Mouse (Mus musculus) limb, embryonic 14.5 days (tissue): ENCODE measurements at regions not wholly inside any gene's neighbourhood (a gene's known extent, or its start where the extent isn't known, plus 50 kb on each side); places are given as distances from the start of the nearest gene placed in this dataset.

Experiments used
- ATAC-seq: fragments of 200-750 bp; cut with Nextera tagmentation; 2 replicates; pipeline ENCODE4 v1.8.0; 2017; ENCODE audit warnings: low read depth, moderate number of reproducible peaks, moderate TSS enrichment; ENCODE audit not compliant: low FRiP score
- DNase-seq: peaks from one replicate; pipeline ENCODE4 v3.0.0-alpha.2; 2015; ENCODE audit warnings: low spot score
- H3K27ac ChIP-seq: fragments of 300-500 bp; sonication (generic); replicated peaks from 2 replicates; pipeline ENCODE4 v1.5.1; 2014; ENCODE audit warnings: low read depth, mild to moderate bottlenecking, low read length, moderate library complexity, mixed read lengths
- H3K27me3 ChIP-seq: fragments of 300-500 bp; sonication (generic); 2 replicates; pipeline ENCODE4 v1.6.1; 2014; ENCODE audit warnings: low read length, mixed read lengths; ENCODE audit not compliant: control insufficient read depth, insufficient read depth
- H3K36me3 ChIP-seq: fragments of 300-500 bp; sonication (generic); 2 replicates; pipeline ENCODE4 v1.6.1; 2014; ENCODE audit warnings: mild to moderate bottlenecking, low read length, moderate library complexity, mixed read lengths; ENCODE audit not compliant: control insufficient read depth, insufficient read depth
- H3K4me1 ChIP-seq: fragments of 300-500 bp; sonication (generic); 2 replicates; pipeline ENCODE4 v1.6.1; 2014; ENCODE audit warnings: antibody characterized with exemption, low read length, mixed read lengths; ENCODE audit not compliant: control insufficient read depth, insufficient read depth
- H3K4me2 ChIP-seq: fragments of 300-500 bp; sonication (generic); replicated peaks from 2 replicates; pipeline ENCODE4 v1.6.1; 2014; ENCODE audit warnings: low read depth, mild to moderate bottlenecking, low read length, moderate library complexity; ENCODE audit not compliant: severe bottlenecking
- H3K4me3 ChIP-seq: fragments of 300-500 bp; sonication (generic); replicated peaks from 2 replicates; pipeline ENCODE4 v1.5.1; 2014; ENCODE audit warnings: low read length
- H3K9ac ChIP-seq: fragments of 300-500 bp; sonication (generic); 2 replicates; pipeline ENCODE4 v1.6.1; 2014; ENCODE audit warnings: mild to moderate bottlenecking, low read depth, low read length, moderate library complexity; ENCODE audit not compliant: severe bottlenecking
- H3K9me3 ChIP-seq: fragments of 300-500 bp; sonication (generic); 2 replicates; pipeline ENCODE4 v1.6.1; 2016; ENCODE audit warnings: low read length; ENCODE audit not compliant: control insufficient read depth
- POLR2A ChIP-seq: fragments of 200-500 bp; IDR thresholded peaks from 2 replicates; pipeline ENCODE4 v1.8.0; 2012; ENCODE audit warnings: inconsistent platforms, mild to moderate bottlenecking, moderate library complexity, borderline replicate concordance; ENCODE audit not compliant: insufficient read depth, insufficient read length; ENCODE audit errors: extremely low read depth
- WGBS: fragments of 180-500 bp; shearing (Covaris S2); extraction: QIAGEN DNeasy Blood & Tissue Kit; methylation state at CpG from one replicate; pipeline ENCODE4 v1.1.7; 2014; 5-methylcytosine and 5-hydroxymethylcytosine counted together

- no peak overlapping the region for H3K4me3 ChIP-seq
- H3K27ac ChIP-seq: no peak overlapping the region
- no peak overlapping the region for H3K4me2 ChIP-seq
- 65% methylated on average over 2 of the region's 2 CpGs for WGBS
- no peaks in the 10 kb centered on the region for H3K36me3 ChIP-seq
- no peaks in the 10 kb centered on the region for H3K9me3 ChIP-seq
- peaks cover 12% of the 10 kb centered on the region for H3K4me1 ChIP-seq
- no peaks in the 10 kb centered on the region for H3K27me3 ChIP-seq
- TF ChIP-seq POLR2A: no peak
- no peak overlapping the region for H3K9ac ChIP-seq
- no peak for DNase-seq
- no peak for ATAC-seq
Observed at GRCm38 (mm10) chr10:51154743-51155142, 260.2 kb downstream of the Sim1 start.

GRCm38 (mm10) chr10:51173619-51174018 lies 279.1 kb downstream of the Sim1 start:
- Histone ChIP-seq H3K4me2 (no peak overlapping the region), H3K27ac (no peak overlapping the region), H3K4me3 (no peak overlapping the region), H3K9ac (no peak overlapping the region), H3K27me3 (no peaks in the 10 kb centered on the region), H3K9me3 (no peaks in the 10 kb centered on the region), H3K4me1 (no peaks in the 10 kb centered on the region), H3K36me3 (no peaks in the 10 kb centered on the region)
- no peak for TF ChIP-seq POLR2A
- whole genome bisulfite sequencing: 70% methylated on average over 3 of the region's 3 CpGs
- DNase-seq: no peak
- no peak for ATAC-seq

- DNase-seq: peak; percentile 57
Observed at GRCm38 (mm10) chr10:51175993-51176577, 281.5 kb downstream of the Sim1 start.

GRCm38 (mm10) chr10:51176692-51177091 lies 282.1 kb downstream of the Sim1 start:
- no peak overlapping the region for H3K27ac ChIP-seq
- no peak overlapping the region for H3K4me3 ChIP-seq
- ATAC-seq: no peak

More at GRCm38 (mm10) chr10:51175993-51176577, 281.5 kb downstream of the Sim1 start:
- Histone ChIP-seq H3K36me3 (no peaks in the 10 kb centered on the region), H3K9me3 (no peaks in the 10 kb centered on the region), H3K4me2 (no peak overlapping the region), H3K27ac (no peak overlapping the region), H3K27me3 (no peaks in the 10 kb centered on the region), H3K4me1 (no peaks in the 10 kb centered on the region), H3K4me3 (no peak overlapping the region), H3K9ac (no peak overlapping the region)
- 79% methylated on average over 3 of the region's 3 CpGs for WGBS
- peak; percentile 50 for ATAC-seq
- no peak for TF ChIP-seq POLR2A

GRCm38 (mm10) chr10:51181752-51182151 lies 287.2 kb downstream of the Sim1 start:
- Histone ChIP-seq H3K27ac (no peak overlapping the region), H3K27me3 (no peaks in the 10 kb centered on the region), H3K4me1 (no peaks in the 10 kb centered on the region), H3K9me3 (no peaks in the 10 kb centered on the region), H3K4me2 (no peak overlapping the region), H3K36me3 (no peaks in the 10 kb centered on the region), H3K9ac (no peak overlapping the region), H3K4me3 (no peak overlapping the region)
- DNase-seq: no peak
- 90% methylated on average over 2 of the region's 2 CpGs for WGBS
- TF ChIP-seq POLR2A: no peak
- no peak for ATAC-seq

More at GRCm38 (mm10) chr10:51176692-51177091, 282.1 kb downstream of the Sim1 start:
- no peaks in the 10 kb centered on the region for H3K9me3 ChIP-seq
- peak; percentile 11 for DNase-seq
- no peak overlapping the region for H3K4me2 ChIP-seq
- H3K9ac ChIP-seq: no peak overlapping the region
- H3K36me3 ChIP-seq: no peaks in the 10 kb centered on the region
- no peak for TF ChIP-seq POLR2A
- H3K4me1 ChIP-seq: no peaks in the 10 kb centered on the region
- WGBS: 63% methylated on average over 3 of the region's 3 CpGs
- no peaks in the 10 kb centered on the region for H3K27me3 ChIP-seq
